Mouse (Mus musculus) liver, postnatal 0 days (tissue): ENCODE results near the gene Mtch2. TPM values are rescaled to one million over a fixed set of nuclear protein-coding genes. Genes with fewer than 3 reads are reported as not detected.

Experiments used
- ATAC-seq: fragments of 200-750 bp; cut with Nextera tagmentation; 2 replicates; pipeline ENCODE4 v1.8.0; 2017; ENCODE audit warnings: mild to moderate bottlenecking, moderate library complexity
- DNase-seq: peaks from one replicate; pipeline ENCODE4 v3.0.0-alpha.2; 2016
- H3K27ac ChIP-seq: fragments of 300-500 bp; sonication (generic); 2 replicates; pipeline ENCODE4 v1.5.1; 2014; ENCODE audit warnings: antibody characterized with exemption, moderate library complexity, mild to moderate bottlenecking, low read depth
- H3K27me3 ChIP-seq: fragments of 300-500 bp; sonication (generic); 2 replicates; pipeline ENCODE4 v1.6.1; 2014; ENCODE audit warnings: low read length, control low read depth, mixed read lengths; ENCODE audit not compliant: insufficient read depth
- H3K36me3 ChIP-seq: fragments of 300-500 bp; sonication (generic); replicated peaks from 2 replicates; pipeline ENCODE4 v1.6.1; 2014; ENCODE audit warnings: mild to moderate bottlenecking, control low read depth, low read length, moderate library complexity, mixed read lengths; ENCODE audit not compliant: insufficient read depth
- H3K4me1 ChIP-seq: fragments of 300-500 bp; sonication (generic); 2 replicates; pipeline ENCODE4 v1.6.1; 2014; ENCODE audit warnings: antibody characterized with exemption, mild to moderate bottlenecking, control low read depth; ENCODE audit not compliant: insufficient read depth
- H3K4me2 ChIP-seq: fragments of 300-500 bp; sonication (generic); 2 replicates; pipeline ENCODE4 v1.6.1; 2014; ENCODE audit warnings: low read depth, mild to moderate bottlenecking, low read length, moderate library complexity, mixed read lengths
- H3K4me3 ChIP-seq: fragments of 300-500 bp; sonication (generic); 2 replicates; pipeline ENCODE4 v1.5.1; 2014; ENCODE audit warnings: low read depth, low read length
- H3K9ac ChIP-seq: fragments of 300-500 bp; sonication (generic); replicated peaks from 2 replicates; pipeline ENCODE4 v1.6.1; 2014; ENCODE audit warnings: mild to moderate bottlenecking, moderate library complexity
- H3K9me3 ChIP-seq: fragments of 300-500 bp; sonication (generic); 2 replicates; pipeline ENCODE4 v1.6.1; 2016; ENCODE audit warnings: mild to moderate bottlenecking, control low read depth, low read length, mixed read lengths
- CTCF ChIP-seq: sonication (generic); IDR thresholded peaks from 2 replicates; pipeline ENCODE4 v1.5.1; 2016; ENCODE audit warnings: antibody characterized with exemption, low read depth
- EP300 ChIP-seq: IDR thresholded peaks from 2 replicates; pipeline ENCODE4 v1.6.1; 2016; ENCODE audit warnings: antibody characterized with exemption, low read depth, mild to moderate bottlenecking
- WGBS: fragments of 180-500 bp; shearing (Covaris S2); extraction: QIAGEN DNeasy Blood & Tissue Kit; methylation state at CpG from one replicate; pipeline ENCODE4 v1.1.7; 2014; ENCODE audit not compliant: insufficient replicate concordance; 5-methylcytosine and 5-hydroxymethylcytosine counted together
- polyA plus RNA-seq: library from polyadenylated mRNA; unstranded; fragments of >200 nt; fragmentation: Nextera tagmentation; extraction: Ambion mirVana; gene quantifications from 2 replicates; pipeline ENCODE4 v1.2.1, GENCODE M21; 2015

Gene Mtch2
- 182 and 184 TPM in 2 replicates for polyA plus RNA-seq

GRCm38 (mm10) chr2:90846955-90847680, at the start of gene Mtch2:
TSS of gene Mtch2 (plus strand) at chr2:90847155.
- no peaks in the 10 kb centered on the region for H3K27me3 ChIP-seq
- no peaks in the 10 kb centered on the region for H3K9me3 ChIP-seq
- peak within 1 kb of the TSS; percentile 89 for H3K4me2 ChIP-seq
- DNase-seq (peak; percentile 99), ATAC-seq (peak; percentile 93)
- TF ChIP-seq CTCF (no peak), EP300 (no peak)
- peaks cover 18% of the 10 kb centered on the region for H3K36me3 ChIP-seq
- peak within 1 kb of the TSS; percentile 89 for H3K9ac ChIP-seq
- peak within 1 kb of the TSS; percentile 81 for H3K4me3 ChIP-seq
- H3K4me1 ChIP-seq = peaks cover 23% of the 10 kb centered on the region
- peak within 1 kb of the TSS; percentile 92 for H3K27ac ChIP-seq
- 0% methylated on average over 64 of the region's 67 CpGs for WGBS

- no peak overlapping the region for H3K4me2 ChIP-seq
- no peak for TF ChIP-seq CTCF
- no peak for TF ChIP-seq EP300
- H3K4me3 ChIP-seq = no peak overlapping the region
- no peaks in the 10 kb centered on the region for H3K9me3 ChIP-seq
- no peak overlapping the region for H3K9ac ChIP-seq
- ATAC-seq = no peak
- H3K36me3 ChIP-seq = no peaks in the 10 kb centered on the region
- H3K4me1 ChIP-seq = no peaks in the 10 kb centered on the region
- WGBS = 74% methylated on average over 6 of the region's 6 CpGs
- no peak overlapping the region for H3K27ac ChIP-seq
- no peak for DNase-seq
- H3K27me3 ChIP-seq = no peaks in the 10 kb centered on the region
Observed at GRCm38 (mm10) chr2:90808241-90809126, 38.5 kb upstream of the Mtch2 start.

- H3K27ac ChIP-seq = no peak overlapping the region
- no peak for DNase-seq
- no peak overlapping the region for H3K4me3 ChIP-seq
- no peaks in the 10 kb centered on the region for H3K27me3 ChIP-seq
- ATAC-seq = no peak
- no peaks in the 10 kb centered on the region for H3K4me1 ChIP-seq
- H3K9ac ChIP-seq = no peak overlapping the region
- TF ChIP-seq CTCF (no peak), EP300 (no peak)
- no peaks in the 10 kb centered on the region for H3K9me3 ChIP-seq
- 59% methylated on average over 8 of the region's 8 CpGs for WGBS
- no peaks in the 10 kb centered on the region for H3K36me3 ChIP-seq
- H3K4me2 ChIP-seq = no peak overlapping the region
Observed at GRCm38 (mm10) chr2:90810751-90811150, 36.2 kb upstream of the Mtch2 start.

GRCm38 (mm10) chr2:90815266-90815665, 31.7 kb upstream of the Mtch2 start:
- no peak overlapping the region for H3K27ac ChIP-seq
- TF ChIP-seq EP300 (no peak), CTCF (no peak)
- H3K4me1 ChIP-seq = no peaks in the 10 kb centered on the region
- no peak for DNase-seq
- no peak for ATAC-seq
- H3K9ac ChIP-seq = no peak overlapping the region
- H3K4me2 ChIP-seq = no peak overlapping the region
- no peaks in the 10 kb centered on the region for H3K9me3 ChIP-seq
- 77% methylated on average over 2 of the region's 2 CpGs for WGBS
- H3K27me3 ChIP-seq = no peaks in the 10 kb centered on the region
- H3K4me3 ChIP-seq = no peak overlapping the region
- H3K36me3 ChIP-seq = no peaks in the 10 kb centered on the region

GRCm38 (mm10) chr2:90816144-90816543, 30.8 kb upstream of the Mtch2 start:
- Histone ChIP-seq H3K36me3 (no peaks in the 10 kb centered on the region), H3K9ac (no peak overlapping the region), H3K9me3 (no peaks in the 10 kb centered on the region), H3K4me1 (no peaks in the 10 kb centered on the region), H3K27me3 (no peaks in the 10 kb centered on the region), H3K4me2 (no peak overlapping the region), H3K27ac (no peak overlapping the region), H3K4me3 (no peak overlapping the region)
- DNase-seq = no peak
- WGBS = 70% methylated on average over 4 of the region's 4 CpGs
- TF ChIP-seq EP300 = no peak
- TF ChIP-seq CTCF = no peak
- ATAC-seq = no peak

GRCm38 (mm10) chr2:90818710-90819109, 28.2 kb upstream of the Mtch2 start:
- H3K36me3 ChIP-seq = no peaks in the 10 kb centered on the region
- H3K9me3 ChIP-seq = no peaks in the 10 kb centered on the region
- no peaks in the 10 kb centered on the region for H3K4me1 ChIP-seq
- 82% methylated on average over 3 of the region's 3 CpGs for WGBS
- H3K4me3 ChIP-seq = no peak overlapping the region
- DNase-seq = no peak
- TF ChIP-seq EP300 (no peak), CTCF (no peak)
- no peak for ATAC-seq
- H3K9ac ChIP-seq = no peak overlapping the region
- H3K27me3 ChIP-seq = no peaks in the 10 kb centered on the region
- no peak overlapping the region for H3K27ac ChIP-seq
- H3K4me2 ChIP-seq = no peak overlapping the region
